Mouse (Mus musculus) liver, adult (tissue): ENCODE data around the gene 1700080O16Rik.

Source experiments
- GATA4 ChIP-seq: IDR thresholded peaks from 2 replicates; pipeline ENCODE4 v1.6.1; 2014; ENCODE audit warnings: mild to moderate bottlenecking, low read length; ENCODE audit not compliant: insufficient replicate concordance

1700080O16Rik gene

DNA sequence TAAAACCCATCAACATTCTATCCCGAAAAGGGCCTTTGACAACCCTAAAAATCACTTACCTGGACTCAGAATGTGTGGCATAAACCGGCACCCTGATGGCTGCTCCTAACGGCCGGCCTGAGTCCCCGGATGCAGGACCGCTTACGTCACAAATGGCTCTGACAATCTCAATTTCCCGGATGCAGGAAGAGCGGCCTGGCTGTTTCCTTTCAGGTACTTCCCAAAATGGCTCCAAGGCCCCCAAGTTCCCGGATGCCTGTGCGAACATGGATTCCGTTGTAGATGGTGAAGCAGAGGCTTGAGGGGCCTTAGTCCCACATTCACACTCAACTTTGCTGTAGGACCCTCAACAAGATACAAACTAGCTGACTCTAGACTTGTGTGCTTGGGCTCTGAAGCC, at the start of gene 1700080O16Rik:
TSS of gene 1700080O16Rik (minus strand) at position 101 of the 400 bp plus-strand sequence.
- no peak for TF ChIP-seq GATA4

DNA sequence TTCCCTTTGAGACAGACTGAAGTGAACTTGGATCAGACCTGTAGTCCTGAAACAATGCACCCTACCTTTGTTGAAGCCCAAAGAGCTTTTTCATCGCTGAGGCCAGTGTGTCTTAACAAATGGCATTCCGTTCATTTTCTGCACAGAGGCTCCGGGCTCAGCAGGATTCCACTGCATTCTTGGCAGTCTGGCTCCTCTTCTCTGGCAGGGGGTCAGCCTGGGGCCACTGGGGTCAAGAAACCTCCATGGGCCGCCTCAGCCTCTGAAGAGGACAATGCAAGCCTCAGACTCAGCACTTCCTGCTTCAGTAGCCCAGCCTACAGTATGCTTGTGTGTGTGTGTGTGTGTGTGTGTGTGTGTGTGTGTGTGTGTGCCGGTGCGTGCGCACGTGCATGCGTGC, 45.1 kb upstream of the 1700080O16Rik start:
- TF ChIP-seq GATA4 = no peak

DNA sequence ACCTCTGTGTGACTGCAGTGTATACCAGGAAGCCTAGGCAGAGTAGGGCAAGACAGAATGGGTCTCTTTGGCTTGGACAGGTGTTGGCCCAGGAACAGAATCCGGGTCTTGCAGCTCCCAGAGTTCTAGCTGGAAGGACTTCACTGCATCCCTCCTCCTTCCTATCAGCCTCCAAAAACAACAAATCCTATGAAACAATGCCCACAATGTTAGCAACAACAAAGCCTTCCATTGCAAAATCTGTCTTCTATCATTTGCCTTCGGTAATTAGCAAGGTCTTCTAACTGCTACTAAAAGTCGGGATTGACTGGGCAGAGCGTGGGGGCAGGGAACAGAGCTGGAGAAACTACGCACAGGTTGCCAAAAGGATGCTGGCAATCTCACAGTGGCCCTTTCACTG, 27.5 kb upstream of the 1700080O16Rik start:
- TF ChIP-seq GATA4 = no peak

DNA sequence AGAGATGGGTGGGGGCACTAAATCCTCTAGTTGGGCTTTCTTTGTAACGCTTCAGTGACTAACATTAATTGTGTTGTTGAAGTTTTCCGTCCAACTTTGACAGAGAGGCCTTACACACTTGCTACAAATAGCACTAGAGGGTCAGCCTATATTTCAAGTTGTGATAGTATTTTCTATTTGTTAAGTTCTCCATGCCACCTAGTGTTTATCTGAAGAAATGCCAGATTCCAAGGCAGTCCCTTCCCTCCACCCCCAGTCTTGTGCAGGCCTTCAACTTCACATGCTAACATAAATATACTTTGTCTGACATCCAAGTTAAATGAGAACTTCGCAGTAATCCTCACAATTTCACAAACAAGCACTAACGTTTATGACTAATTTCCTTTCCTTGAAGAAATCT, 26.9 kb upstream of the 1700080O16Rik start:
- no peak for TF ChIP-seq GATA4

DNA sequence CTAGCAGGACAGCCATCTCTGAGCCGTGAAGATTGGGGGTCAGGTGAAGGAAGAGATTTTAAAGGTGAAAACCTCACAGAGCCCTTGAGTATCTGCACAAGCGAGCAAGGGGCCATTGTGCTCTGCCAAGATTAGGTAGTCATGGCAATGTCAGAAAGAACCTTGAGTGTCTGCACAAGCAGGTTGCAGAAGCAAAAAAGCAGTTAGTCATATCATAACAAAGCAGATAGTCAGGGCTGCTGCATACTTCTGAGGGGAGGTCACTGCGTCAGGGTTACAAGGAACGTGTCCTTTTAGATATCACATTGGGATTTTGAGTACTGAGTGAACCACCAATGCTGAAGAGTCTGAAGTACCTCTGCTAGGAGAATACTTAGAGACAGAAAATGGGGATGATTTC, 3.8 kb upstream of the 1700080O16Rik start:
- TF ChIP-seq GATA4 = no peak

DNA sequence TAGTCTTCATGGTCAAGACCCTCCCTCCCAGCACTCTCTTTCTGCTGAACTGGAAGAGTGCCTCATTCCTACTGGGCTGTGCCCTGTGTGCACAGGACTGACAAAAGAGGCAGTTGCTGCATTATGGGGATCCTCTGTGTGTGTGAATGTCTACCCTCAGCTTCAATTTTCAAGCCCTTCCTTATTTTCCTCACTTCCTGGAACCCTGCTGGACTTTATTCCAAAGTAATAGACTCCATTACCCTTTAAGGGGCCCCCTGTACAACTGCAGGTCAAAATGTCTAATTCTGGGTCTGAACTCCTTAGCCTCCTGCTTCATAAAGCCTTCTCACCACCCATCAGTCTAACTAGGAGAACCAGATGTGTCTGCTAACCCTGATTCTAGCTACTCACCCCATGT, 2.0 kb upstream of the 1700080O16Rik start:
- TF ChIP-seq GATA4 = no peak

DNA sequence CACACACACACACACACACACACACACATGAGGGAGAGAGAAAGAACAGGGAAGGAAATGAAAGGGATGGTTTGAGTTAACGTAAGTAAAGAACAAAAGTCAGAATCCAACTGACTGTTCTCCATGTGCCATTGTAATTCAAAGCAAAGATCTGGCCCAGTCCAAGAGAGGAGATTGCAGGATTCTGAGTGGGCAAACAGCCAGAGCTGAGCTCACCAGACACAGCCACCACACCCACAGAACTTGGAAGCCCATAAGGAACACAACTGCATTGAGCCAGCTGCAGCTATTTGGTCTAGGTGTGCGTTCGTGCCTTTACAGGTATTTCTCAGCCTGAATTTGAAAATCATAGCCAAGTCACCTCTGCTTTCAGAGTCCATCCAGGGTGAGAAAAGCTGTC, 24.5 kb downstream of the 1700080O16Rik start:
- TF ChIP-seq GATA4 = no peak

DNA sequence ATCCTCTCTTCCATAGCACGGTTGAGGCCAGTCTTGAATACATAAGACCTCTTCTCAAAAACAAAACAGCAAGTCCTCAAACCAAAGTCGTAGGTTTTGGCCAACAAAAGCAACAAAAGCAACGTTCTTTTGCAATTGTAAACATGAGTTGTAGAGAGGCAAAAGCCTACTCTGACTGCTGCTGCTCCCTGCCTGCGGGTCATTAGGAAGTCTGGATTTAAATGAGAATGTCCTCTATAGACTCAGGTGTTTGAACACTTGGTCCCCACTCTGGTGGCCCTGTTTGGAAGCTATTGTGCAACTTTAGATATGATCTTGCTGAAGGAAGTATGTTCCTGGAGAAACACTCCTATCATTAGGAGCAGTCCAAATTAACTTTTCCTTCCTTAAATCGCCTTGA, 34.5 kb downstream of the 1700080O16Rik start:
- TF ChIP-seq GATA4 = no peak

DNA sequence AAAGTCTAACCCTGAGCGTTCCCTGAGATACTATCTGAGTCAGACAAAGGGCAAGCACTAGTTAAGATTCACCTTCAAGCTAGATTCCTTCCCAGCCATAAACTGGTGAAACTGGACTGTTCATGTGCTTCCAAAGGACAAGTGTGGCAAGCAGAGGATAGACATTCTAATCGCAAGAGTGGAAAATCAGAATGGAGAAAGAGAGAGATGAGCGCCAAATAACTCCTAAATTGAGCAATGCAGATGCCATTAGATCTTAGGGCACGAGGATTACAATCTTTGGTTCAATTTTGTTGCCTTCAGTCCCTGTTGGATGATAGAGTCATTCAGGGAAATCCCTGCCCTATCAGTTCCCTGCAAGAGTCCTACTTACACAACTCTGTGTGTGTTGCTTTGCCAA, 53.5 kb downstream of the 1700080O16Rik start:
- no peak for TF ChIP-seq GATA4
